Mouse (Mus musculus) hindbrain, embryonic 13.5 days (tissue): ENCODE results near the gene Sar1a. TPM values are rescaled to one million over a fixed set of nuclear protein-coding genes. Genes with fewer than 3 reads are reported as not detected.
A peak's percentile ranks its signal among the peaks of the same experiment; 100 is the strongest.

ENCODE experiments used
- ATAC-seq: fragments of 200-750 bp; cut with Nextera tagmentation; 2 replicates; pipeline ENCODE4 v1.8.0; 2017; ENCODE audit warnings: moderate TSS enrichment; ENCODE audit not compliant: low FRiP score
- H3K27ac ChIP-seq: fragments of 300-500 bp; sonication (generic); 2 replicates; pipeline ENCODE4 v1.5.1; 2015; ENCODE audit warnings: inconsistent platforms, mild to moderate bottlenecking, moderate library complexity
- H3K27me3 ChIP-seq: fragments of 300-500 bp; sonication (generic); 2 replicates; pipeline ENCODE4 v1.6.1; 2015; ENCODE audit warnings: mild to moderate bottlenecking, inconsistent platforms
- H3K36me3 ChIP-seq: fragments of 300-500 bp; sonication (generic); 2 replicates; pipeline ENCODE4 v1.6.1; 2015; ENCODE audit warnings: mild to moderate bottlenecking, inconsistent platforms
- H3K4me1 ChIP-seq: fragments of 300-500 bp; sonication (generic); replicated peaks from 2 replicates; pipeline ENCODE4 v1.6.1; 2015; ENCODE audit warnings: inconsistent platforms
- H3K4me2 ChIP-seq: fragments of 300-500 bp; sonication (generic); 2 replicates; pipeline ENCODE4 v1.6.1; 2015; ENCODE audit warnings: inconsistent platforms, mild to moderate bottlenecking, moderate library complexity
- H3K4me3 ChIP-seq: fragments of 300-500 bp; sonication (generic); 2 replicates; pipeline ENCODE4 v1.5.1; 2015; ENCODE audit warnings: mild to moderate bottlenecking, inconsistent platforms
- H3K9ac ChIP-seq: fragments of 300-500 bp; sonication (generic); 2 replicates; pipeline ENCODE4 v1.6.1; 2015; ENCODE audit warnings: mild to moderate bottlenecking, inconsistent platforms
- H3K9me3 ChIP-seq: fragments of 300-500 bp; sonication (generic); 2 replicates; pipeline ENCODE4 v1.6.1; 2016; ENCODE audit warnings: inconsistent platforms
- WGBS: fragments of 180-500 bp; shearing (Covaris S2); methylation state at CpG from one replicate; pipeline ENCODE4 v1.1.7; 2015; 5-methylcytosine and 5-hydroxymethylcytosine counted together
- polyA plus RNA-seq: library from polyadenylated mRNA; unstranded; fragments of >200 nt; fragmentation: Nextera tagmentation; extraction: Ambion mirVana; gene quantifications from 2 replicates; pipeline ENCODE4 v1.2.1, GENCODE M21; 2015

Sar1a gene
- 194 and 201 TPM in 2 replicates for polyA plus RNA-seq

- peak within 1 kb of the TSS; percentile 97 for H3K4me2 ChIP-seq
- H3K9ac ChIP-seq = peak within 1 kb of the TSS; percentile 97
- peaks cover 30% of the 10 kb centered on the region for H3K4me1 ChIP-seq
- ATAC-seq = peak; percentile 100
- H3K9me3 ChIP-seq = no peaks in the 10 kb centered on the region
- WGBS = under 1% methylated on average over 77 of the region's 84 CpGs
- no peaks in the 10 kb centered on the region for H3K27me3 ChIP-seq
- peak within 1 kb of the TSS; percentile 87 for H3K27ac ChIP-seq
- peaks cover 18% of the 10 kb centered on the region for H3K36me3 ChIP-seq
- peak within 1 kb of the TSS; percentile 94 for H3K4me3 ChIP-seq
Measured at GRCm38 (mm10) chr10:61680015-61680913, at the start of gene Sar1a. TSS of gene Sar1a (plus strand) at chr10:61680299.

DNA sequence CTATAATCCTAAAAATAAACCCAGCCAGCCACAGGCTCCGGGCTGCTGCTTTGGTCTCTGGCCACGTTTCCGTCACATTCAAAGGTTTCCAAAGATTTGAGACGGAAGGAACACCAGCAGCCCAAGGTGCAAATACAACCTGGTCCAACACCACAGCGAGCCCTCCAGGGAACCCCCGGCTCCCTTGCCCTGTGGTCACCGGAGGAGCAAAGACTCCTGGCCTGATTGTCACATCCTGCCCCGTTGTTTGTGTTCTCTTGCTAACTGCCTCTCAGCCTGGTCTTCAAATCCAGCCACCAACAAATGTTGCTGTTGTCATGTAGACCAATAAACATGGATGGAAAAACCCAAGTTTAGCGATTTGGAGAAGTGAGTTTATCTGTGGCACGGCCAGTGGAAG lies 47.7 kb upstream of the Sar1a start:
- ATAC-seq = no peak
- no peaks in the 10 kb centered on the region for H3K9me3 ChIP-seq
- peaks cover 10% of the 10 kb centered on the region; the same call in 1 of the 2 replicates for H3K27me3 ChIP-seq
- H3K4me2 ChIP-seq = no peak overlapping the region
- H3K4me1 ChIP-seq = no peaks in the 10 kb centered on the region
- no peak overlapping the region for H3K9ac ChIP-seq
- H3K36me3 ChIP-seq = no peaks in the 10 kb centered on the region
- WGBS = 81% methylated on average over 10 of the region's 10 CpGs
- H3K27ac ChIP-seq = no peak overlapping the region
- H3K4me3 ChIP-seq = no peak overlapping the region

- no peaks in the 10 kb centered on the region for H3K9me3 ChIP-seq
- no peaks in the 10 kb centered on the region for H3K4me1 ChIP-seq
- H3K36me3 ChIP-seq = no peaks in the 10 kb centered on the region
- no peak overlapping the region for H3K27ac ChIP-seq
- H3K4me2 ChIP-seq = no peak overlapping the region
- 81% methylated on average over 7 of the region's 7 CpGs for WGBS
- ATAC-seq = no peak
- no peak overlapping the region for H3K4me3 ChIP-seq
- H3K27me3 ChIP-seq = 0 out of 2 replicates have a peak, but pooled peaks cover 6% of the 10 kb centered on the region
- no peak overlapping the region for H3K9ac ChIP-seq
Measured at GRCm38 (mm10) chr10:61637055-61637454, 43.0 kb upstream of the Sar1a start.

DNA sequence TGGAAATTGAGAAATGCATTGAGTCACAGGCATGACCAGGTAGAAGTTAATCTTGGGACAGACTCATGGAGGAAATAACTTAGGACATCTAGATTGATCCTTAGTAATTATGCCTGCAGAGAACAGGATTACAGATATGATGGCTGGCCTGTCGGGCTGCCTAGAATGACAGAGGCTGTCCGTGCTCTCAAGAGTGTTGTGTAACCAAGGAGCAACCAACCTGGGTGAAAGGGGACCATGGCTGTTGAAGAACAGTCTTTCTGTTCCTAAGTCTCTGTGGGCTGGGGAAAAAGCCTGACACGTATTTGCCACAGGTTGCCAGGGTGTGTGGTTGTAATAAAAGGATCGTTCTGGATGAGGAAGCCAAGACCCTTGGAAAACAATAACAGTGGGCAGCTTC lies 39.7 kb upstream of the Sar1a start:
- 0 out of 2 replicates have a peak, but pooled peaks cover 6% of the 10 kb centered on the region for H3K27me3 ChIP-seq
- ATAC-seq = no peak
- H3K4me2 ChIP-seq = no peak overlapping the region
- H3K36me3 ChIP-seq = no peaks in the 10 kb centered on the region
- no peak overlapping the region for H3K4me3 ChIP-seq
- no peaks in the 10 kb centered on the region for H3K4me1 ChIP-seq
- no peak overlapping the region for H3K27ac ChIP-seq
- WGBS = 83% methylated on average over 4 of the region's 4 CpGs
- H3K9me3 ChIP-seq = no peaks in the 10 kb centered on the region
- H3K9ac ChIP-seq = no peak overlapping the region

- Histone ChIP-seq H3K27ac (no peak overlapping the region), H3K9me3 (no peaks in the 10 kb centered on the region), H3K4me1 (peaks cover 18% of the 10 kb centered on the region), H3K36me3 (no peaks in the 10 kb centered on the region; the same call in 1 of the 2 replicates), H3K4me3 (no peak overlapping the region), H3K4me2 (no peak overlapping the region), H3K27me3 (no peaks in the 10 kb centered on the region), H3K9ac (no peak overlapping the region)
- no peak for ATAC-seq
- WGBS = 76% methylated on average over 7 of the region's 7 CpGs
Measured at GRCm38 (mm10) chr10:61646557-61646956, 33.5 kb upstream of the Sar1a start.

DNA sequence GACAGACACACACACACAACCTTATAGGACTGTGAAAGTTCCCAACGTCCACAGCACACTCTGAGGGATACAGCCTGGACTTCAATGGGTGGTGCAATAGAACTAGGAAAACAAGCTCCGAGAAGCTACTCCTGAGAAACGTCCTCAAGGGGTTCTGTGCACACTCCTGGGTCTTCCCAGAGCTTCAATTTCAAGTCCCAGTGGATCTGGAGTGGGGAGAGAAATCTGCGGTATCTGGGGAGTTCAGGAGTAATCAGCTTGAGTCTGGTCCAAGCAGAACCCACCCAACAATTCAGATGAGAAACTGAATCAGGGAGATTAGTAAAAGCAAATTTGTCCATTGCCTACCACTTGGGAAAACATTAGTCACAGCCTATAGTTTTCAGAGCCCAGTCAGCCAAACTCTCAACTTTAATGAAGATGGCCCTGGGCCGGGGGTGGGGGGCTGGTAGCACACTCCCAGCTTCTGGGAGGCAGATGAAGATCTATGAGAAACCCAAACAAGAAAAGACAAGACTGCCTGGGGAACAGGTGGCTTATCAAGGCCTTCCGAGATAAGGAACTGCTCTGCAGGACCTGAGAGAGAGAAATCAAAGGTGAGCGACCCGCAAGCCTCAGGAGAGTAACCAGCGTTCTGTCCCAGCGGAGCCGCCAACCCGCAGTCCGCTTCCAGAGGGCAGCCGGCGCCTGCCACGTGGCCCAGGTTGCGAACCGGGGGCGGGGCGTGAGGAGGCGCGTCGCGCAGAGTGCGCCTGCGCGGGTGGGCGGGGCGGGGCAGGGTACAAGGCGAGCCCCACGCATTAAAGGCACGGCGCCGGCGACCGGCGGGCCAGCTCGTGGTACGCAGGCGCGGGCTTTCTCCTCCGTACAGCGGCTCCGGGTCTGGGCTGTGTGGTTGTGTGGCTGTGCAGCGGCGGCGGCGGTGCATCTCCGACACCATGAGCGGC lies 32.0 kb upstream of the Sar1a start, which contains the start of gene Ppa1:
Ppa1 (plus strand) TSS at position 763 of the 947 bp plus-strand sequence.
- WGBS = 4% methylated on average over 41 of the region's 50 CpGs
- no peaks in the 10 kb centered on the region for H3K27me3 ChIP-seq
- peak within 1 kb of the TSS; percentile 79 for H3K4me3 ChIP-seq
- H3K9me3 ChIP-seq = no peaks in the 10 kb centered on the region
- H3K27ac ChIP-seq = peak within 1 kb of the TSS; percentile 89
- peaks cover 18% of the 10 kb centered on the region for H3K4me1 ChIP-seq
- H3K4me2 ChIP-seq = peak within 1 kb of the TSS; percentile 93
- H3K36me3 ChIP-seq = peaks cover 8% of the 10 kb centered on the region
- peak within 1 kb of the TSS; percentile 91 for H3K9ac ChIP-seq
- peak; percentile 99 for ATAC-seq

DNA sequence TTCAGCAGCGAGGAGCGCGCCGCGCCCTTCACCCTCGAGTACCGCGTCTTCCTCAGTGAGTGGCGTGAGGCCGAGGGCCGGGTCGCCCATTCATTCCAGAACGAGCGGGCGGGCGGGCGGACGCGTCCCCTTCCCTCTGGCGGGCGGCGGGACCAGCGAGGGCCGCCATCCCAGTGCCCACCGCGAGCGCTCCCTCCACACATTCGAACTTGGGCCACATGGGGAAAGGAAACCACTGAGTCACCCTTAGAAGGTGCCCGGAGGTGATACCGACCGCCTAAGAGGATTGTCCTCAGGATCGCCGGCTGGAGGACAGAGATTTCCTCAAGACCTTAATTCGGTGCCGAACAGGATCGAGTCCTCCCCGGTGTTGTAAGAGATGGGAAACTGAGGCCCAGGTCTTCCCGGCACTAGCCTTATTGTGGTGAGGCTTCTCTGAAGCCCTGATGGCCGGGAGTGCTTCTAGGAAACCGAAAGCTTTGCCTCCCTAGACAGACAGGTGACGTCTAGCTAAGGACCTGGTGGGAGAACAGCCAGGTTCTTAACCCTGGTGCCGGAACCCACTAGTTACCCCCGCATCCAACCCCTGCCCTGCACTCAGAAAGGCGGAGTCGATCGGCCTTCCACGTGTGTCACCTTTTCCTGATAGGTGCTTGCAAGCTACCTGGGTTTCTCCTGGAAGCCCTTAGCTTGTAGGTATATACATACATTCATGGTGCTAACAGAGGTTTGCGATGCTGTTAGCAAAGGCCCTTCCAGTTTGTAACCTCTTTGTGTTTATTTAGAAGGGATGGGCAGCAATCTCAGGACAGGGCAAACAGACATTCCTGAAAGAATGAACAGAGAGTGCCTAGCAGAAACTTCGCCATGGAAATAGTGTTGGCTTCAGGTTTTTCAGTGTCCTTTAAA lies 31.1 kb upstream of the Sar1a start:
- H3K9me3 ChIP-seq = no peaks in the 10 kb centered on the region
- peak; percentile 72 for ATAC-seq
- peaks cover 18% of the 10 kb centered on the region for H3K4me1 ChIP-seq
- 2% methylated on average over 48 of the region's 49 CpGs for WGBS
- peak overlapping the region; percentile 79 for H3K4me3 ChIP-seq
- H3K9ac ChIP-seq = peak overlapping the region; percentile 91
- peak overlapping the region; percentile 89 for H3K27ac ChIP-seq
- H3K4me2 ChIP-seq = peak overlapping the region; percentile 93
- peaks cover 16% of the 10 kb centered on the region for H3K36me3 ChIP-seq
- no peaks in the 10 kb centered on the region for H3K27me3 ChIP-seq

DNA sequence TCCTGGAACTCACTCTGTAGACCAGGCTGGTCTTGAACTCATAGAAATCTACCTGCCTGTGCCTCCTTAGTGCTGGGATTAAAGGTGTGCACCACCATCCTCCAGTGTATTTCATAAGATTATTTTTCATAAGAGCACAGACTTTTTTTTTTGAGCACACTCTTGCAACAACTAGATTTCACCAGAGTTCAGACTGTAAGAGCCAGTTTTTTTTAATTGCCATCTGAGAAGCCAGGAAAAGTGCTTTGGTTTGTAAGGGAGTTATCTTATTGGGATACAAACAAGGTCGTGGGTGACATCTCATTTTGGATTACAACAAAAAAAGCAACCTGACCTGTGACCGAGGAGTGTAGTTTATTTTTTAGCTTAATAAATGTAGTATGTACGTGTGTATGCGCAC lies 26.0 kb upstream of the Sar1a start:
- H3K27ac ChIP-seq = no peak overlapping the region
- peaks cover 10% of the 10 kb centered on the region for H3K4me1 ChIP-seq
- ATAC-seq = no peak
- peaks cover 29% of the 10 kb centered on the region for H3K36me3 ChIP-seq
- H3K9ac ChIP-seq = no peak overlapping the region
- H3K27me3 ChIP-seq = no peaks in the 10 kb centered on the region
- H3K4me3 ChIP-seq = no peak overlapping the region
- no peaks in the 10 kb centered on the region for H3K9me3 ChIP-seq
- no peak overlapping the region for H3K4me2 ChIP-seq
- WGBS = 96% methylated on average over 4 of the region's 4 CpGs

DNA sequence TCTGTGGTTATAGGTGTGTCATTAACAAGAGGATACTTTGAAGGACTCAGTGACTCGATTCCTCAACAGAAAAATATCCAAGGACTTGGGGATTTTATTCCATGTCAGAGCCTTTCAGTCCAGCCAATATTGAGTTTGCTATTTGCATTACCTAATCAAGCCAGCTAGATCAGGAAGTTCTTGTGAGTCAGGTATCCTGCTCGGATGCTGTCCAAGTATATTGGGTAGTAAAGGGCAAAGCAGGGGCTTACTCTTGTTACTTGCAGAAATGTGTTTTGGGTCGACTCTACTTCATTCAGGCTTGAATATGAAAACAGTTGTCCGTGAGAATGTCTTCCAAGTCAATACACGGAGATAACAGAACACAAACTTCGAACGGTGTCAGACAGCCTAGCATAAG lies 25.4 kb upstream of the Sar1a start:
- WGBS = 94% methylated on average over 7 of the region's 7 CpGs
- Histone ChIP-seq H3K4me3 (no peak overlapping the region), H3K27me3 (no peaks in the 10 kb centered on the region), H3K9me3 (no peaks in the 10 kb centered on the region), H3K4me2 (no peak overlapping the region), H3K27ac (no peak overlapping the region), H3K36me3 (peaks cover 34% of the 10 kb centered on the region), H3K4me1 (peaks cover 5% of the 10 kb centered on the region), H3K9ac (no peak overlapping the region)
- no peak for ATAC-seq

DNA sequence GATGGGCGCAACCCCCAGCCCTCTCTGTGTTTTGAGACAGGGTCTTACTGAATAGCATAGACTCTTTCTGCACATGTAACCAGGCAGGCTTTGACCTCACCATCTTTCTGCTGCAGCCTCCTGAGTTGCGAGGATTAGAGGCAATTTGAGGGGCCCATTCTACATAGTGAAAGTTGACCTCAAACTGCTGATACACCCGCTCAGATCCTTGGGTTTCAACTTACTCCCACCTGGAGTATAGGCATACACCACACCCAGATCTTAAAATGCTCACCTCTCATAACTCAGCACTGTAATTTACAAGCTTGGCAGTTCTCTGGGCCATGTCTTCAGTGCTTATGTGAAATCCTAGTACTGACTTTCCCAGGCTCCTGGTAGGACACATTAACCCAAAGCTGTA lies 24.9 kb upstream of the Sar1a start:
- H3K9me3 ChIP-seq = no peaks in the 10 kb centered on the region
- no peak overlapping the region for H3K4me3 ChIP-seq
- no peak overlapping the region for H3K9ac ChIP-seq
- WGBS = 90% methylated on average over 3 of the region's 3 CpGs
- no peak overlapping the region for H3K27ac ChIP-seq
- H3K4me2 ChIP-seq = no peak overlapping the region
- H3K36me3 ChIP-seq = peaks cover 39% of the 10 kb centered on the region
- no peaks in the 10 kb centered on the region for H3K27me3 ChIP-seq
- peaks cover 5% of the 10 kb centered on the region for H3K4me1 ChIP-seq
- no peak for ATAC-seq
